Mouse (Mus musculus) colon, adult 2 months (tissue): ENCODE results near the gene 4930544D05Rik. TPM values are rescaled to one million over a fixed set of nuclear protein-coding genes. Genes with fewer than 3 reads are reported as not detected.

ENCODE experiments used
- polyA plus RNA-seq: library from polyadenylated mRNA; depleted of rRNA; stranded (reverse); fragments of >200 nt; gene quantifications from 2 replicates; pipeline ENCODE4 v1.2.3, GENCODE M21; 2012; rRNA removed

Gene 4930544D05Rik
- polyA plus RNA-seq, result not detected in 2 replicates

GRCm38 (mm10) chr11:70615516-70616093, at the start of gene 4930544D05Rik:
4930544D05Rik (plus strand) TSS chr11:70615848.

GRCm38 (mm10) chr11:70619101-70619500, 3.5 kb downstream of the 4930544D05Rik start, which contains the start of gene Chrne:
Chrne (minus strand) TSS chr11:70619216.

GRCm38 (mm10) chr11:70638714-70639278, 23.1 kb downstream of the 4930544D05Rik start, which contains the start of gene Gp1ba:
Gp1ba (plus strand) TSS chr11:70639122.

GRCm38 (mm10) chr11:70646691-70647650, 31.3 kb downstream of the 4930544D05Rik start, which contains the start of the genes Rnf167 and Slc25a11:
Rnf167 (plus strand) TSS chr11:70647235.
Slc25a11 (minus strand) TSS chr11:70647479.

GRCm38 (mm10) chr11:70654198-70654922, 38.7 kb downstream of the 4930544D05Rik start, which contains the start of gene Pfn1:
Pfn1 (minus strand) TSS chr11:70654644.

GRCm38 (mm10) chr11:70656964-70657363, 41.3 kb downstream of the 4930544D05Rik start, which contains the start of gene Eno3:
Eno3 (plus strand) TSS chr11:70657202.

Other genes starting within 250 kb of the 4930544D05Rik start
- 13.3 and 14.7 TPM in 2 replicates for gene Pelp1, start 205.8 kb upstream of the 4930544D05Rik start, polyA plus RNA-seq
- gene Arrb2, start 183.2 kb upstream of the 4930544D05Rik start, polyA plus RNA-seq, result 22.9 and 26.3 TPM in 2 replicates
- gene Med11, start 163.9 kb upstream of the 4930544D05Rik start, polyA plus RNA-seq, result 18.3 TPM in 2 replicates
- 4.1 and 4.6 TPM in 2 replicates for gene Zmynd15, start 156.4 kb upstream of the 4930544D05Rik start, polyA plus RNA-seq
- 21.9 and 24.0 TPM in 2 replicates for gene Cxcl16, start 155.9 kb upstream of the 4930544D05Rik start, polyA plus RNA-seq
- 2.4 and 3.2 TPM in 2 replicates for gene Tm4sf5, start 110.6 kb upstream of the 4930544D05Rik start, polyA plus RNA-seq
- not detected in 2 replicates for gene Vmo1, start 101.2 kb upstream of the 4930544D05Rik start, polyA plus RNA-seq
- 0.16 TPM in 1 of 2 replicates, not detected in the other for gene Gltpd2, start 96.7 kb upstream of the 4930544D05Rik start, polyA plus RNA-seq
- gene Psmb6, start 90.5 kb upstream of the 4930544D05Rik start, polyA plus RNA-seq, result 192 and 239 TPM in 2 replicates
- gene Gm40193, start 82.9 kb upstream of the 4930544D05Rik start, polyA plus RNA-seq, result not detected in 2 replicates
- 9.8 and 10.3 TPM in 2 replicates for gene Pld2, start 75.8 kb upstream of the 4930544D05Rik start, polyA plus RNA-seq
- gene Mink1, start 53.0 kb upstream of the 4930544D05Rik start, polyA plus RNA-seq, result 104 and 119 TPM in 2 replicates
- 0.21 TPM in 1 of 2 replicates, not detected in the other for gene Chrne, start 3.4 kb downstream of the 4930544D05Rik start, polyA plus RNA-seq
- not detected in 2 replicates for gene Gp1ba, start 23.3 kb downstream of the 4930544D05Rik start, polyA plus RNA-seq
- 81.7 and 112 TPM in 2 replicates for gene Rnf167, start 31.4 kb downstream of the 4930544D05Rik start, polyA plus RNA-seq
- 129 and 132 TPM in 2 replicates for gene Slc25a11, start 31.6 kb downstream of the 4930544D05Rik start, polyA plus RNA-seq
- gene Pfn1, start 38.8 kb downstream of the 4930544D05Rik start, polyA plus RNA-seq, result 2,946 and 3,327 TPM in 2 replicates
- gene Eno3, start 41.4 kb downstream of the 4930544D05Rik start, polyA plus RNA-seq, result 120 and 156 TPM in 2 replicates
- gene Spag7, start 53.6 kb downstream of the 4930544D05Rik start, polyA plus RNA-seq, result 17.9 and 21.9 TPM in 2 replicates
- 64.7 TPM in 2 replicates for gene Camta2, start 72.3 kb downstream of the 4930544D05Rik start, polyA plus RNA-seq
- 1.1 TPM in 2 replicates for gene Inca1, start 84.3 kb downstream of the 4930544D05Rik start, polyA plus RNA-seq
- 112 and 117 TPM in 2 replicates for gene Kif1c, start 84.7 kb downstream of the 4930544D05Rik start, polyA plus RNA-seq
- 1.1 and 1.3 TPM in 2 replicates for gene Zfp3, start 148.4 kb downstream of the 4930544D05Rik start, polyA plus RNA-seq
- gene Scimp, start 196.7 kb downstream of the 4930544D05Rik start, polyA plus RNA-seq, result 0.63 and 0.94 TPM in 2 replicates
- gene Rabep1, start 228.9 kb downstream of the 4930544D05Rik start, polyA plus RNA-seq, result 1.8 and 2.0 TPM in 2 replicates